Comparison of ENCODE assay signal across 9 mouse cellular contexts in the genomic region with DNA sequence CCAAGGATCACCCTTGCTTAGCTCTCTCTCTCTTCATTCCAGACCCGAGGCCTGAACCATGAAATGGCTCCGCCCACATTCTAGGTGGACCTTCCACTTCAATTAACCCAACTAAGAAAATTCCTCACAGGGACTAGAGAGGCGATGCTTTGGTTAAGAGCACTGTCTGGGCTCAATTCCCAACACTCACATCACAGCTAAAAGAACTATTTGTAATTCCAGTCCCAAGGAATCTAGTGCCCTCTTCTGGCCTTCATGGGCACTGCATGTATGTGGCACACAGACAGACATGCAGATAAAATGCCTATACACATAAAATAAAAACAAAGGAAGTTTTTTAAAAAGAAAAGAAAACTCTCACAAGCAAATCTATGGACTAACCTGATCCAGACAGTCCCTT. TPM values are rescaled to one million over a fixed set of nuclear protein-coding genes. Genes with fewer than 3 reads are reported as not detected.
A peak's percentile ranks its signal among the peaks of the same experiment; 100 is the strongest.
DNase-seq lines count a peak whose midpoint lies in the region; ATAC-seq and TF ChIP-seq lines count a peak whose summit lies in the region.
"Had no signal": no experiment of that assay in that cellular context is flagged by ENCODE, and none has a peak within 500 bp of the region (broad histone marks: within the 10 kb centered on the region; RNA-seq: fewer than 3 reads in every experiment).

No protein-coding gene starts in this region.

- ATAC-seq in forebrain, embryonic 16.5 days = no peak
- peak; percentile 54; the same call in 1 of the 2 replicates for ATAC-seq in lung, embryonic 14.5 days (ENCODE audit: insufficient read depth)

- H3K36me3 ChIP-seq in forebrain, embryonic 10.5 days (replicated peaks) = no peaks in the 10 kb centered on the region
- H3K36me3 ChIP-seq in forebrain, embryonic 16.5 days (ENCODE audit: control insufficient read depth, insufficient read depth) = no peaks in the 10 kb centered on the region
- H3K36me3 ChIP-seq in lung, embryonic 14.5 days (ENCODE audit: insufficient read depth) = no peaks in the 10 kb centered on the region
- H3K36me3 ChIP-seq: liver, embryonic 13.5 days had no signal

- 36% methylated on average over 3 of the region's 3 CpGs for WGBS in forebrain, embryonic 10.5 days
- WGBS in forebrain, embryonic 16.5 days = 22% methylated on average over 3 of the region's 3 CpGs
- WGBS in lung, embryonic 14.5 days = 14% methylated on average over 3 of the region's 3 CpGs

- no peaks in the 10 kb centered on the region for H3K9me3 ChIP-seq in forebrain, embryonic 10.5 days
- no peaks in the 10 kb centered on the region for H3K9me3 ChIP-seq in forebrain, embryonic 16.5 days (ENCODE audit: control insufficient read depth, low read length)
- no peaks in the 10 kb centered on the region for H3K9me3 ChIP-seq in lung, embryonic 14.5 days (ENCODE audit: low read depth, low read length)
- H3K9me3 ChIP-seq: liver, embryonic 13.5 days had no signal

- no peak overlapping the region for H3K4me3 ChIP-seq in forebrain, embryonic 10.5 days
- no peak overlapping the region for H3K4me3 ChIP-seq in forebrain, embryonic 16.5 days (replicated peaks; ENCODE audit: low read length)
- no peak overlapping the region for H3K4me3 ChIP-seq in gastrocnemius, adult 2 months
- H3K4me3 ChIP-seq in lung, embryonic 14.5 days (ENCODE audit: low read depth, low read length) = no peak overlapping the region
- H3K4me3 ChIP-seq: liver, embryonic 13.5 days had no signal

- intact Hi-C loops in gastrocnemius, adult 2 months (cut with DNase I) = loop anchor here (1.0 to 2.0 kb wide), 2 partner anchors 158 to 213 kb away; no protein-coding TSS in a partner anchor

- DNase-seq in forebrain, embryonic 10.5 days (ENCODE audit: extremely low spot score, low spot score) = peak; percentile 63
- DNase-seq in MEL-GATA-1-ER (ENCODE audit: extremely low read depth, low read depth) = peak; percentile 2
- DNase-seq in cerebellum, adult 9-10 months = peak; percentile 81
- DNase-seq in gastrocnemius, adult 2 months = peak; percentile 64
- peak; percentile 53 to 83 for DNase-seq in kidney, postnatal 36 days
- peak; percentile 87 for DNase-seq in lung, embryonic 14.5 days
- DNase-seq in right cerebral cortex, postnatal 36 days (ENCODE audit: low spot score in 2 of 2) = peak; percentile 53 to 72
- DNase-seq: liver, embryonic 13.5 days had no signal

- no peak overlapping the region for H3K9ac ChIP-seq in forebrain, embryonic 16.5 days (replicated peaks; ENCODE audit: low read depth, low read length)
- no peak overlapping the region for H3K9ac ChIP-seq in lung, embryonic 14.5 days
- H3K9ac ChIP-seq: liver, embryonic 13.5 days had no signal

- no peaks in the 10 kb centered on the region for H3K4me1 ChIP-seq in forebrain, embryonic 10.5 days
- H3K4me1 ChIP-seq in forebrain, embryonic 16.5 days (replicated peaks; ENCODE audit: control insufficient read depth, insufficient read depth, low read length) = no peaks in the 10 kb centered on the region
- H3K4me1 ChIP-seq in lung, embryonic 14.5 days (ENCODE audit: insufficient read depth) = no peaks in the 10 kb centered on the region
- H3K4me1 ChIP-seq: liver, embryonic 13.5 days had no signal

- TF ChIP-seq CTCF in gastrocnemius, adult 2 months (IDR thresholded peaks at IDR 0.05) = peak; percentile 96
- peak; percentile 90 for TF ChIP-seq CTCF in lung, embryonic 14.5 days (IDR thresholded peaks at IDR 0.05; ENCODE audit: low read depth)

- H3K27me3 ChIP-seq in forebrain, embryonic 10.5 days (ENCODE audit: poor library complexity, severe bottlenecking) = no peaks in the 10 kb centered on the region
- no peaks in the 10 kb centered on the region for H3K27me3 ChIP-seq in forebrain, embryonic 16.5 days (replicated peaks; ENCODE audit: control insufficient read depth, insufficient read depth, low read length)
- no peaks in the 10 kb centered on the region for H3K27me3 ChIP-seq in lung, embryonic 14.5 days (ENCODE audit: insufficient read depth, low read length)
- H3K27me3 ChIP-seq: liver, embryonic 13.5 days had no signal

- H3K4me2 ChIP-seq in forebrain, embryonic 16.5 days (ENCODE audit: low read length) = no peak overlapping the region
- no peak overlapping the region for H3K4me2 ChIP-seq in lung, embryonic 14.5 days
- H3K4me2 ChIP-seq: liver, embryonic 13.5 days had no signal

- H3K27ac ChIP-seq in forebrain, embryonic 10.5 days = no peak overlapping the region
- H3K27ac ChIP-seq in forebrain, embryonic 16.5 days (ENCODE audit: low read length) = no peak overlapping the region
- H3K27ac ChIP-seq in gastrocnemius, adult 2 months = no peak overlapping the region
- no peak overlapping the region for H3K27ac ChIP-seq in lung, embryonic 14.5 days (ENCODE audit: low read depth)
- H3K27ac ChIP-seq: liver, embryonic 13.5 days had no signal

RNA-seq across cellular contexts. Expression of a gene that starts 27.4 kb away (rescaled TPM):
- polyA plus RNA-seq in forebrain, embryonic 10.5 days (2016; fragmentation: Nextera tagmentation; extraction: Ambion mirVana) = 1.1 and 1.8 TPM in 2 replicates
- polyA plus RNA-seq in forebrain, embryonic 16.5 days (2015; fragmentation: Nextera tagmentation; extraction: Ambion mirVana) = 11.6 and 17.9 TPM in 2 replicates
- under 1 TPM in 1 of 2 experiments, not detected in 1; 0.08 TPM for total RNA-seq in gastrocnemius, adult 2 months (2021)
- not detected in 2 replicates for polyA plus RNA-seq in lung, embryonic 14.5 days (2014; fragmentation: Nextera tagmentation; extraction: Ambion mirVana)
- polyA plus RNA-seq: liver, embryonic 13.5 days had no signal

RNA-seq across cellular contexts. Expression of a gene that starts 33.1 kb away (rescaled TPM):
- polyA plus RNA-seq in forebrain, embryonic 10.5 days (2016; fragmentation: Nextera tagmentation; extraction: Ambion mirVana) = 0.26 and 0.33 TPM in 2 replicates
- polyA plus RNA-seq in forebrain, embryonic 16.5 days (2015; fragmentation: Nextera tagmentation; extraction: Ambion mirVana) = 4.0 and 7.7 TPM in 2 replicates
- total RNA-seq in gastrocnemius, adult 2 months (2021) = not detected
- 0.45 and 0.53 TPM in 2 replicates for polyA plus RNA-seq in lung, embryonic 14.5 days (2014; fragmentation: Nextera tagmentation; extraction: Ambion mirVana)

Comparison
In these comparisons a context has a peak if more than half of its experiments do, and no peak if none do; other contexts are left out.
1. DNase-seq: peak in every context shown above with its lines; median percentile 87 in lung, embryonic 14.5 days; 81 in cerebellum, adult 9-10 months; 68 in kidney, postnatal 36 days; 64 in gastrocnemius, adult 2 months; 63 in forebrain, embryonic 10.5 days; 62 in right cerebral cortex, postnatal 36 days; 2 in MEL-GATA-1-ER.